Mouse (Mus musculus): ENCODE measurements around the gene Irf2bpl.

GRCm38 (mm10) chr12:86836431-86837047 lies 48.1 kb downstream of the Irf2bpl start:
- no peak for TF ChIP-seq CTCF (IDR thresholded peaks at IDR 0.05; ENCODE audit: low read depth)
- TF ChIP-seq EP300 (IDR thresholded peaks at IDR 0.05; ENCODE audit: low read depth) = no peak

All from liver, embryonic 14.5 days (tissue).